12 mouse cellular contexts compared by ENCODE assay signal in the genomic region with DNA sequence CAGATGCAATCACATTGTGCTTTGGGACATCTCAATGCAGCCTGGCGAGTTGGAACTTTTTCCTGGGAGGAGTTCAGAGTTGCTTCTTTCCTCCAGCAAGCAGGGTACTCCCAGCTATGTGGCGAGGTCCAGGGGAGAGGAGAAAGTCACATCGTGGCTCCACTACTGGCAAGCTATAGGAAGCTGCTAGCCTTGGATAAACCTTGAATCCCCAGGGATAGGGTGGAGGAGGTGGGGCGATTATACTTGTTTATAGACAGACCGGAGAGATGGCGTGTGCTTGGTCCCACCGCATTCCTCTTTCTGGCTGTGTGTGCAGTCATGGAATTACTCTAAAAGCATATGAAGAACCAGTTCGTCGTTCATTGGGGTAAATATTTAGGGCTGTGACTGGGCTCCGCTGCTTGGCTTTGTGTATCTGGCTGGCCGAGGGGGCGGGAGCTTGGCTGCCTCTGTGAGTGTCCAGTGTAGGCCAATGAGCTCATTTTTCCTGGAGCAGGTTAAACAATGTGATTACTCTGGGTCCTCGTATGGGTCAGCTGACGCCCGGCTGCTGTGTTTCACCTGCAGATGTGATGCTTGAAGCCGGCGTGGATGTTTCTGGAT.
DNase-seq lines count a peak whose midpoint lies in the region; ATAC-seq and TF ChIP-seq lines count a peak whose summit lies in the region.
"Had no signal": no experiment of that assay in that cellular context is flagged by ENCODE, and none has a peak within 500 bp of the region (broad histone marks: within the 10 kb centered on the region; RNA-seq: fewer than 3 reads in every experiment).

No protein-coding gene starts in this region.

- 0 out of 2 replicates have a peak, but pooled peaks have one; percentile 44 for ATAC-seq in liver, postnatal 0 days
- ATAC-seq: forebrain, embryonic 14.5 days; inflammation-experienced regulatory T-cells, adult 6 months had no signal

- peaks cover 22% of the 10 kb centered on the region for H3K4me1 ChIP-seq in heart, embryonic 10.5 days
- H3K4me1 ChIP-seq in liver, postnatal 0 days (ENCODE audit: insufficient read depth): no peaks in the 10 kb centered on the region
- peaks cover 27% of the 10 kb centered on the region for H3K4me1 ChIP-seq in lung, adult 2 months (ENCODE audit: control insufficient read depth, insufficient read depth, low read length)

- TF ChIP-seq POLR2A in lung, adult 2 months (IDR thresholded peaks at IDR 0.05; ENCODE audit: borderline replicate concordance, extremely low read depth, low read depth, low read length): no peak

- no peak for TF ChIP-seq CTCF in liver, postnatal 0 days (IDR thresholded peaks at IDR 0.05; ENCODE audit: low read depth)
- no peak for TF ChIP-seq CTCF in lung, adult 2 months (IDR thresholded peaks at IDR 0.05; ENCODE audit: insufficient read depth, low read length)

- H3K4me2 ChIP-seq in liver, postnatal 0 days (ENCODE audit: low read depth, low read length): no peak overlapping the region

- peak; percentile 95 for DNase-seq in heart, adult 11 months
- DNase-seq in heart, embryonic 10.5 days (ENCODE audit: low spot score): no peak
- no peak for DNase-seq in liver, postnatal 0 days
- DNase-seq in liver: no peak
- peak; percentile 39 for DNase-seq in lung, adult 2 months
- DNase-seq in urinary bladder, postnatal 36 days (ENCODE audit: low spot score in 2 of 2): peak; percentile 46 to 57
- DNase-seq in MN1 (ENCODE audit: low spot score): no peak
- DNase-seq in frontal cortex, postnatal 36 days (ENCODE audit: low spot score in 2 of 2): no peak
- DNase-seq: cerebellum, postnatal 14 days; thymus, postnatal 36 days had no signal

- 77% methylated on average over 17 of the region's 17 CpGs for WGBS in heart, embryonic 10.5 days
- 62% methylated on average over 17 of the region's 17 CpGs for WGBS in liver, postnatal 0 days (ENCODE audit: insufficient replicate concordance)
- WGBS in lung, adult 2 months: 26% methylated on average over 17 of the region's 17 CpGs

- no peak overlapping the region for H3K9ac ChIP-seq in liver, postnatal 0 days (replicated peaks)

- H3K4me3 ChIP-seq in heart, embryonic 10.5 days: no peak overlapping the region
- H3K4me3 ChIP-seq in liver, postnatal 0 days (ENCODE audit: low read depth, low read length): no peak overlapping the region
- no peak overlapping the region for H3K4me3 ChIP-seq in lung, adult 2 months (replicated peaks; ENCODE audit: extremely low read depth, low read depth, low read length)

- 0 out of 2 replicates have a peak, but pooled peaks cover 2% of the 10 kb centered on the region for H3K36me3 ChIP-seq in heart, embryonic 10.5 days
- H3K36me3 ChIP-seq in liver, postnatal 0 days (replicated peaks; ENCODE audit: insufficient read depth, low read length): no peaks in the 10 kb centered on the region

- H3K9me3 ChIP-seq in heart, embryonic 10.5 days: no peaks in the 10 kb centered on the region
- no peaks in the 10 kb centered on the region for H3K9me3 ChIP-seq in liver, postnatal 0 days (ENCODE audit: low read length)

- no peak for TF ChIP-seq EP300 in liver, postnatal 0 days (IDR thresholded peaks at IDR 0.05; ENCODE audit: low read depth)

- no peak overlapping the region for H3K27ac ChIP-seq in heart, embryonic 10.5 days
- no peak overlapping the region for H3K27ac ChIP-seq in liver, postnatal 0 days (ENCODE audit: low read depth)

- H3K27me3 ChIP-seq in heart, embryonic 10.5 days (ENCODE audit: insufficient read depth, poor library complexity, severe bottlenecking): no peaks in the 10 kb centered on the region
- no peaks in the 10 kb centered on the region for H3K27me3 ChIP-seq in liver, postnatal 0 days (ENCODE audit: insufficient read depth, low read length)

Comparison
In these comparisons a context has a peak if more than half of its experiments do, and no peak if none do; other contexts are left out.
1. DNase-seq: peak in heart, adult 11 months (single experiment), lung, adult 2 months (single experiment) and urinary bladder, postnatal 36 days (2 of 2); none in heart, embryonic 10.5 days (single experiment), liver, postnatal 0 days (single experiment), liver (single experiment), MN1 (single experiment) and frontal cortex, postnatal 36 days (0 of 2).